Mouse (Mus musculus): ENCODE data around the gene F11r. TPM values are rescaled to one million over a fixed set of nuclear protein-coding genes. Genes with fewer than 3 reads are reported as not detected.

F11r gene
- total and polyA plus RNA-seq, 3 experiments: 0.74 to 1.6 (median 1.3) TPM

- H3K4me2 ChIP-seq (ENCODE audit: insufficient read depth, low read depth, poor library complexity, severe bottlenecking): no peak overlapping the region
- peaks cover 5 to 15% of the 10 kb centered on the region in 2 experiments; a peak in 3 of 4 replicates for H3K4me1 ChIP-seq (ENCODE audit: control insufficient read depth in 1 of 2, insufficient read depth in 2 of 2)
- dilution Hi-C loops (cut with MboI; ENCODE audit: extremely low pct_ligation_motif_present, extremely low pct_unique_long_range_greater_than_20kb, low sequenced_read_pairs): no loop called here
- H3K27me3 ChIP-seq (replicated peaks): no peaks in the 10 kb centered on the region
- peaks cover 10% of the 10 kb centered on the region for H3K9me3 ChIP-seq (replicated peaks; ENCODE audit: low read length)
- TF ChIP-seq CHD2 (IDR thresholded peaks at IDR 0.05; ENCODE audit: low read length) (no peak), MAX (IDR thresholded peaks at IDR 0.05; ENCODE audit: low read length) (no peak), CTCF (conservative IDR thresholded peaks at IDR 0.05 in 1 of 2, IDR thresholded peaks at IDR 0.05 in 1 of 2; ENCODE audit: low read depth in 2 of 2, low read length in 2 of 2) (no peak), UBTF (IDR thresholded peaks at IDR 0.05; ENCODE audit: low read depth, low read length) (no peak), SMC3 (IDR thresholded peaks at IDR 0.05; ENCODE audit: low read depth, low read length) (no peak), GABPA (IDR thresholded peaks at IDR 0.05; ENCODE audit: insufficient replicate concordance, low read depth, low read length) (no peak), POLR2AphosphoS2 (IDR thresholded peaks at IDR 0.05; ENCODE audit: low read depth, low read length) (no peak)
- in situ Hi-C loops (cut with MboI; ENCODE audit: low pct_ligation_motif_present, low pct_unique_long_range_greater_than_20kb, low sequenced_read_pairs): no loop called here
- no peak for DNase-seq (ENCODE audit: extremely low read depth)
- no peaks in the 10 kb centered on the region for H3K36me3 ChIP-seq (replicated peaks in 1 of 2; ENCODE audit: control insufficient read depth in 1 of 2, insufficient read depth in 1 of 2, low read length in 1 of 2)
- no peak overlapping the region for H3K27ac ChIP-seq (ENCODE audit: insufficient read depth, low read depth)
- H3K4me3 ChIP-seq (replicated peaks in 1 of 3; ENCODE audit: low read depth in 2 of 3, low read length in 2 of 3, poor library complexity in 1 of 3): no peak overlapping the region
- H3K9ac ChIP-seq (ENCODE audit: insufficient read depth, low read depth): no peak overlapping the region
- H3K79me2 ChIP-seq (replicated peaks; ENCODE audit: control insufficient read depth, extremely low read depth, insufficient read depth, poor library complexity, severe bottlenecking): no peaks in the 10 kb centered on the region
These were observed 7.7 kb downstream of the F11r start for GRCm38 (mm10) chr1:171445050-171445449.

GRCm38 (mm10) chr1:171446854-171447253 is 9.5 kb downstream of the F11r start:
- dilution Hi-C loops (cut with MboI; ENCODE audit: extremely low pct_ligation_motif_present, extremely low pct_unique_long_range_greater_than_20kb, low sequenced_read_pairs) (no loop called here), in situ Hi-C loops (cut with MboI; ENCODE audit: low pct_ligation_motif_present, low pct_unique_long_range_greater_than_20kb, low sequenced_read_pairs) (no loop called here)
- peaks cover 10 to 20% of the 10 kb centered on the region in 2 experiments for H3K4me1 ChIP-seq (ENCODE audit: control insufficient read depth in 1 of 2, insufficient read depth in 2 of 2)
- no peaks in the 10 kb centered on the region for H3K79me2 ChIP-seq (replicated peaks; ENCODE audit: control insufficient read depth, extremely low read depth, insufficient read depth, poor library complexity, severe bottlenecking)
- H3K27ac ChIP-seq (ENCODE audit: insufficient read depth, low read depth): no peak overlapping the region
- no peak overlapping the region for H3K4me3 ChIP-seq (replicated peaks in 1 of 3; ENCODE audit: low read depth in 2 of 3, low read length in 2 of 3, poor library complexity in 1 of 3)
- no peak for TF ChIP-seq ELF1 (IDR thresholded peaks at IDR 0.05; ENCODE audit: low read depth, low read length)
- TF ChIP-seq SIN3A (IDR thresholded peaks at IDR 0.05; ENCODE audit: low read length): no peak
- no peak for TF ChIP-seq MYC (IDR thresholded peaks at IDR 0.05; ENCODE audit: low read depth, low read length)
- no peak for TF ChIP-seq BHLHE40 (IDR thresholded peaks at IDR 0.05; ENCODE audit: low read depth, low read length)
- TF ChIP-seq POLR2A (IDR thresholded peaks at IDR 0.05; ENCODE audit: low read depth, low read length): no peak
- no peak for TF ChIP-seq MXI1 (IDR thresholded peaks at IDR 0.05; ENCODE audit: low read depth, low read length)
- TF ChIP-seq RAD21 (IDR thresholded peaks at IDR 0.05; ENCODE audit: low read depth, low read length): no peak
- no peak for TF ChIP-seq KAT2A (IDR thresholded peaks at IDR 0.05; ENCODE audit: insufficient replicate concordance, low read length)
- no peak for TF ChIP-seq CHD2 (IDR thresholded peaks at IDR 0.05; ENCODE audit: low read length)
- no peak for TF ChIP-seq ZC3H11A (IDR thresholded peaks at IDR 0.05; ENCODE audit: low read depth, low read length)
- no peak for TF ChIP-seq POLR2AphosphoS2 (IDR thresholded peaks at IDR 0.05; ENCODE audit: low read depth, low read length)
- TF ChIP-seq PAX5 (IDR thresholded peaks at IDR 0.05; ENCODE audit: low read length): no peak
- TF ChIP-seq TCF12 (IDR thresholded peaks at IDR 0.05; ENCODE audit: low read depth, low read length): no peak
- TF ChIP-seq JUN (IDR thresholded peaks at IDR 0.05; ENCODE audit: insufficient read depth, low read depth, low read length): no peak
- no peak for TF ChIP-seq NRF1 (IDR thresholded peaks at IDR 0.05; ENCODE audit: low read depth, low read length)
- TF ChIP-seq E2F4 (IDR thresholded peaks at IDR 0.05; ENCODE audit: insufficient replicate concordance, low read depth, low read length): no peak
- TF ChIP-seq GABPA (IDR thresholded peaks at IDR 0.05; ENCODE audit: insufficient replicate concordance, low read depth, low read length): no peak
- TF ChIP-seq CTCF (conservative IDR thresholded peaks at IDR 0.05 in 1 of 2, IDR thresholded peaks at IDR 0.05 in 1 of 2; ENCODE audit: low read depth in 2 of 2, low read length in 2 of 2): no peak
- no peak for TF ChIP-seq RCOR1 (conservative IDR thresholded peaks at IDR 0.05; ENCODE audit: low read depth, low read length)
- TF ChIP-seq USF2 (conservative IDR thresholded peaks at IDR 0.05; ENCODE audit: low read depth, low read length): no peak
- no peak overlapping the region for H3K9ac ChIP-seq (ENCODE audit: insufficient read depth, low read depth)
- DNase-seq (ENCODE audit: extremely low read depth): no peak
- H3K36me3 ChIP-seq (replicated peaks in 1 of 2; ENCODE audit: control insufficient read depth in 1 of 2, insufficient read depth in 1 of 2, low read length in 1 of 2): no peaks in the 10 kb centered on the region
- H3K9me3 ChIP-seq (replicated peaks; ENCODE audit: low read length): peaks cover 10% of the 10 kb centered on the region
- H3K27me3 ChIP-seq (replicated peaks): no peaks in the 10 kb centered on the region
- H3K4me2 ChIP-seq (ENCODE audit: insufficient read depth, low read depth, poor library complexity, severe bottlenecking): no peak overlapping the region
